Mouse (Mus musculus) CD4-positive, CD25-positive, alpha-beta regulatory T cell, adult 2 months (primary cell): ENCODE results near the gene Dpm2.
A peak's percentile ranks its signal among the peaks of the same experiment; 100 is the strongest.

Source experiments
- DNase-seq: peaks from one replicate; pipeline ENCODE4 v3.0.0-alpha.2; 2012; ENCODE audit warnings: low read depth, low spot score

Dpm2 gene

DNA sequence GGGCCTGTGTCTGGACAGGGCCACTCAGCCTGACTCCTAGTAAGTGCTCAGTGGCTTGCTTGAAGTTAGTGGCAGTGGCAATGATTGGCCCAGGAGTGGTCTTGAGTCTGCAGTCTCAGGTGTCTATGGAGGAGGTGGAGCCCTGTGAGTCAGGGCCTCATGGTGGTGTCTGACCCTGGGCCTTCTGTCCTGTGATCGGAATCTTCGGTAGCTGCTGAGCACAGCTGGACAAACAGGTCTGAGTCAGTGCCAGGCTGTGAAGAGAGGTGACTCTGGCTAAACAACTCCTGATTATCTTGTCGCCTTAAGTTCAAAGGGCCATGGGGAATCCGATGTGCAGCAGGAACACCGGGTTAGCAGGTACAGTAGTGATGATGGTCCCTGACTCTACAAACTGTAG lies 23.3 kb upstream of the Dpm2 start:
- DNase-seq = no peak

DNA sequence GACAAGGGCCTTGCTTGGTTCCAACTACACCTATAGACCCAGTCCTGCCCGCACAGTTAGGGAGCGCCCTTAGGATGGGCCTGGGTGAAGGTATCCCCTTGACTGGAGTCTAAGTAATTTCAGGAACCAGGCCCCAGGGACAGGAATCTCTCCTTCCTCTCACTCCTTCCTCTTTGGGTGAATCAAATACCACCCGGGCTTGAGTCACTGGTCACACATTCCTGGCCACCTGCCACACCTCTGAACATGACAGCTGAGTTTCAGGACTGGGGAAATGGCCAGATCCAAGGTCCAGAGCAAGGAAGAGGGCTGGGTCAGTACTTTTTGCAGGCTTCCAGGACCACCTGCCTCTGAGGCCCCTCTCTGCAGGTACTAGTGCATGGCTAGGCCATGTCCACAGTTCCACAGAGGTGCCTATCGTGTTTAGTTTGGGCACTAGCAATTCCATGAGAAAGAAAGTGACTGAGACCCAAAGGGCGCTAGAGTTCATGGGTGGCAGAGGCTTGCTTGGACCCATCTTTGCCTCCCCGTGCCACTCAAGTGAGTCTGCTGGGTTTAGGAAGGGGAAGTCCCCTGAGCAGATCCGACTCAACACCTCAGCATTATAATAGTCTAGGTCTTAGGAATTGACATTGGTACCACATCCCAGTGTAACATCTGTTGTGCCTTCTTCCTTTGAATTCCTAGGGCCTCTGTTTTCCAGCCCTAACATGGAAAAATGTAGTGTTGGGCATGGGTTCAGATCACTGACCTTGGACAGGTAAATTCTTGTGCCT lies 22.5 kb upstream of the Dpm2 start:
- DNase-seq = peak; percentile 37

DNA sequence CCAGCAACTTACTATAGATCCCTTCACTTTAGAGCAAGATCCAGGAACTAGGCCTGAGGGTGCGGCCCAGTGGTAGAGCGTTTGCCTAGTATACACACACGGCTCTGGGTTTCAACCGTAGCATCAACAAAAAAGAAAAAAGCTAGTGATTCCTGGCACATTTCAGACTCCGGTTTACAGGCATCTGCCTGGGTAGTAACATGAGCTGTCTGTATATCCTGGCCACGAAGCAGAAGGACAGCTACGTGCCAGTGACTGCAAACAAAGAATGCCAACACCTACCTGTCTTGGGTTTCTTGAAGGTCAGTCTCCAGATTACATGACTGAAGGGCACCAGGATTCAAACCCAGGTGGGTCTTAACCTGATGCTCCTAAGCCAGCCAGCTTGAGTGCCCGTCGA lies 21.5 kb upstream of the Dpm2 start:
- DNase-seq = no peak

DNA sequence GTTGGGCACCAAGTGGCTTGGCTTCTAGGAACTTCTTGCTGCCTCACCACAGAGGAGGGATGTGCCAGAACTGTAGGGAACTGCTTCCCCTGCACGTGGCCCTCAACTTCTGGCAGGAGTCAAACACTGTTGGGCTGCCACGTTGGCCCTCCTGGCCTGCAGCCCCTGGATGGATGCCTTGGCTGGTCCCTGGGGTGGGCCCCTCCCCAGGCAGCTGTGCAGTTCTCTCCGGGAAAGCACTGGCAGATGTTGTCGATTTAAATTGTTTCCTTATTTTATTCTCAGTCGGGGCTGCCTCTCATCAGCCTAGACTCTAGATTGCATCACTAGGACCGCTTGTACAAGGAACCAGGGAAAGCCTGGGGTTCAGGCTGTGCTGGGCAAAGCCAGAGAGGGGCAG lies 20.9 kb upstream of the Dpm2 start:
- no peak for DNase-seq

DNA sequence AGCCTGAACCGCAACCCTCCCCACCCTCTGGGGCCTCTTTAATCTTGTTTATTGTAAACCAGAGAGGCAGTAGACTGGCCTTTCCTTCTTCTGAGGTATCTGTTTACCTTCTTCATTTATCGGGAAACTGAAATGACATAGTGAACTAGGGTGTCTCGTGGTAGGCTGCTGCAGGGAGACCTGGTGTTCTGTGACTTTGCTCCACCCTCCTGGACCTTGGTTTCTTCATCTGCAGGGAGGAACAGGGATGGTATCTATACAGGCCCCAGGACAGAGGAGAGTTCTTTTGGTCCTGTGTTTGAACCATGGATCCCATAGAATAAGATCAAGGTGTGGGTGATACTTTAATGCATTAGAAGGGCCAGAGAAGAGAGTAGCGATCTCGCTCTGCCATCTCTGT lies 19.4 kb upstream of the Dpm2 start:
- DNase-seq = no peak

DNA sequence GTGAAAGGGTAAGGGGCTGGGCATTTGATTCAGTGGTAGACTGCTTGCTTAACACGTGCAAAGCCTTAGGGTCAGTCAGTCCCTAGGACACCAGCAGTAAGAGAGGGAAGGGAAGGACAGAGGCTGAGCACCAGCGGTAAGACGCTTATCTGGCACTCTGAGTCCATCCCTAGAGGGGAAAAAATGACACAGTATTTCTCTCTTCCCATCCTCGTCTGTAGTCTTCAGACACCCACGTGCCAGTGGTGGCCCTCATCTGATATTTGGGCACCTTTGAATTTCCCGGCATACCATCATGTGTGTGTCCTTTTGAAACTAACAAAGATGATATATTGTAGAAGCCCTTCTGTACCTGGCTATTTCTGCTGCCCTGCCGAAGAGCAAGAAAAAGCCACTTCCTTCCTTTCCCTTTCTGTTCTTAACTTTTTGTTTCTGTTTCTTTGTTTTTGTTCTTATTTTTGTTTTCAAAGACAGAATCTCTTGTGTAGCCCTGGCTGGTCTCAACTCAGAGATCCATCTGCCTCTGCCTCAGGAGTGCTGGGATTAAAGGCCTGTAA lies 17.0 kb upstream of the Dpm2 start:
- peak; percentile 68 for DNase-seq

DNA sequence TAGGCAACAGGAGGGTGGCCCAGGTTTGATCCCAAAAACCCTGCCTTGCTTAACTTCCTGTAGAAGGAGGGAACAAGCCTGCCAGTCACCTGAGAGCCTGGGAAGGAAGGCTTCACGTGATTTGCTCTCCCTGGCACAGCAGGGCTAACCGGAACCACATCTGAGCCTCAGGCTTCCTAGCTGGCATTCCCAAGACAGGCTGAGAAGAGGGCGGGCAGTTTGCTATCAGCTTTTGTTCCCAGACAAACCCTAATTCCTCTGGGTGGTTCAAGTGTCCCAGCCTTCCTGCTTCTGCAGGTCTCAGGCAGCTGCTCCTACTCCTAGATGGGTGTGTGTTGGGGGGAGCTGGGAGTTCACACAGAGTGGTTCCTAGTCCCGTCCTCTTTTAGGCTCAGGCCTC lies 15.2 kb upstream of the Dpm2 start:
- DNase-seq = no peak

DNA sequence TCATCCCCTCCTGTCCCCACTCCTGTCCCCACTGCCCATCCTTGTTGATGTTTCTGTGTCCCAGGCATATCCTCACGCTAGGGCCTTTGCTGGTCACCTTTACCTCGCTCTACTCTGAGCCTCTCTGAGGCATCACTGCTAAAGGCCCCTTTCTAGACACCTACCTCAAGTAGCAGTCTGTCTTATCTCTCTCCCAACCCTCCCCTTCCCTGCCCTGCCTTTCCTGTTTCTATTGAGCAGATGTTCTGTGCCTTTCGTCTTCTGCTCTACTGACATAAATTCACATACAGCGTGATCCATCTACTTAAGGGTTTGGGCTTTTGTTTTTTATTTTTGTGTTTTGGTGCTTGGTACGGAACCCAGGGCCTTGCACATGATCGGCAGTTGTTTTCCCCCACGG lies 14.6 kb upstream of the Dpm2 start:
- peak; percentile 41 for DNase-seq

DNA sequence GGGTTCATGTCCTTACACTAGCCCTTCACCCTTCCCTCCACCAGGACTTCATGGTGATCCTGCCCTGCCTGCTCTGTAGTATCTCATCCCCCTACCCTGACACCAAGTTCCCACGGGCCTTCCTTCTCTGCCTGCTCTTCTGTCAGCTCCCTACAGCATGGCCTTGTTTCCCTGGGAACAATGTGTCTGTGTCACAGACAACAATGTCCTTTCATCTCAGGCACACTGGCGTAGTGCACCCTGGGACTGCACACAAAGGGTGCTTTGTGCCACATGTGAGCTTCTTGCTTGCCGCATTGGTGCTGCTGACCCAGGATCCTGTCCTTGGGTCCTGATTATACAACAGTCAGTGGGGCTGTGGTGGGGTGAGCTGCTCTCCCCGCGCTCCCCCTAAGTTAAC lies 11.1 kb upstream of the Dpm2 start:
- no peak for DNase-seq

DNA sequence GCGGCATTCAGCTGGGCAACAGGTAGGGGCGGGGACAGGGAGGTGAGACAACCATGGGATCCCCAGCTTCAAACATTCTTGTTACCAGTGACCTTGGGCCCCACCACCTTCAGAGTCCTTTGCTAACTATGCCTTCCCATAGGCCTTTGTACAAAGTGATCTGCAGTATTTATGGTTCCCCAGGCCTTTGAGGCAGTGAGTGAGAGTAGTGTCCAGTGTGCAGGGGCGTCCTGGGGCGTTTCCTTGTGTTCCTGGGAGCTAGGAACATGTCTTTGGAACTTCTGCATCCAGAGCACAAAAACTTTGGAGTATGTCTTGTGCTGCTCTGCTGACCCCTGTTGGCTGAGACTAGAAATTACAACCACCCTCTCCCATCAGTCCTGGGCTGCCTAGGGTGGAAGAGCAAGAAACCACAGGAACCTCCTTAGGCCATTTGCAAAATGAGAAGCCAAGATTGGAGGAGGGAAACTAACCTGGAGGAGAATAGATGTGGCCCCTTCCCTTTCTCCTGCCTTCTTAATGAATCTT lies 4.1 kb upstream of the Dpm2 start:
- DNase-seq = peak; percentile 86

DNA sequence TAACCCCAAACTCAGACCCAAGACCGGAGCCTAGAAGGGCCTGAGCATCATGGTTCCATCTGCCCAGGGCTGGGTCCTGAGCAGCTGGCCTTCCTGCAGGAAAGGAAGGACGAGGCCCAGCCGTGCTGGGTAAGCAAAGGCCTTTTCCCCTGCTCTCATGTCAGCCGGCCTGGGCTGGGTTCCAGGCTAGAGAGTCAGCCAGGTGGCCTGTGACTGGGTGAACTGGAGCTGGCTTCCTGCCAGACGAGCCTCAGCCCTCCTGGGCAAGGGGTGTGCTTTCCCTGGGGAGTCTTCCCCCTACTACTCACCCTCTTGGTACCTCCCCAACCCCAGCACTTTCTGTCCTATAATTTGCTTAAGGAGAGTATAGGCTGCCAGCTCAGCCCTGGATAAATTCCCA lies 2.5 kb upstream of the Dpm2 start:
- DNase-seq = no peak

DNA sequence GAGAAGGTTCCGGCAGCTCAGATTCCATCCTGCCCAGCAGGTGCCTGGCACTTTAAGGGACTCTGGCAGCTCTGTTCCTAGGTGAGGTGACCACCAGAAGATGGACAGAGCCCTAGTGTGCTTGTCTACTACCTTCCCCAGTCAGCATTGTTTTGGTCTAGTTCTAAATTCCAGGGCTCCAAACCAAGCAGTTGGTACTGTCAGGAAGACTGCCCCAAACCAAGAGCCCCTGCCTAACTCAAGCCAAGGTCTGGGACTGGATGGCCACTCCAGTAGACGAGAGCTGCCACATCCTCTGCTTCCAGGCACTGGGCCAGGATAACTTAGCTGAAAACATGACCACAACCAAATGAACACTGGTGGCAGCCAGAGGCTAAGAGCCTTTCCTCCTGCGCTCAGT lies 1.7 kb upstream of the Dpm2 start:
- no peak for DNase-seq

DNA sequence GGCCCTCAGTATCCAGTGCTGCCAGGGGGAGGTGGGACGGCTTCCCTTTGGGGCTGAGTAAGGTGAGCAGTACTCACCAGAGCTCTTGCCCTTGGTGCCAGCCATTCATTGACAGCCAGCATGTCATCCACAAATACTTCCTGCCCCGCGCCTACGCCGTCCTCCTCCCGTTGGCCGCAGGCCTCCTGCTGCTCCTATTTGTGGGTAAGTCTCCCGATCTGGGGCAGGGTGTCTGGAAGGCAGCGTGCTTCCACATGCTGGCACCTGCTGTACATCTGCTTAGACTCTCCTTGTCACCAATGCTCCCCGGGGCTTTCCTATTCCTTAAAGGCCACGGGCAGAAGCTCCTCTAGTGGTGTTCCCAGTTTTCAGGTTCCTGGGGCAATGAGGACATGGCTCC lies 1.5 kb downstream of the Dpm2 start:
- DNase-seq = no peak

DNA sequence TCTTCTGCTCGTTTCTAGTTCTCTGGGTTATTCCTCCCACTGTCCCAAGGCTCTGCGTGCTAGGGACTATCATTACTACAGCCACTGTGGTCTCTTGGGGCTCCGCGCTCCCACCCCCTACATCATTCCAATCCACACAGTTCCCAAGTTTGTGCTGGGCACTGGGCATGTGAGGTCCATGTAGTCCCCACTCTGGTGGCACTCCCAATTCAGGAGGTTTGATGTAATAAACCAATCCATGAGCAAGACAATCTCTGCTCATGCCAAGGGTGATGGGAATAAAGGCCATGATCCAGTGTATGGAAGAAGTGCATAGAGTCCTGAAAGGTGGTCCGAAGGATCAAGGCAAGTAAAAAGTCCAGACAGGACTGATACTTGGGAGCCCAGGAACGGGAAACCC lies 3.8 kb downstream of the Dpm2 start, which contains the start of gene Pip5kl1:
Gene Pip5kl1 (plus strand): TSS at position 301 of the 400 bp plus-strand sequence.
- no peak for DNase-seq

DNA sequence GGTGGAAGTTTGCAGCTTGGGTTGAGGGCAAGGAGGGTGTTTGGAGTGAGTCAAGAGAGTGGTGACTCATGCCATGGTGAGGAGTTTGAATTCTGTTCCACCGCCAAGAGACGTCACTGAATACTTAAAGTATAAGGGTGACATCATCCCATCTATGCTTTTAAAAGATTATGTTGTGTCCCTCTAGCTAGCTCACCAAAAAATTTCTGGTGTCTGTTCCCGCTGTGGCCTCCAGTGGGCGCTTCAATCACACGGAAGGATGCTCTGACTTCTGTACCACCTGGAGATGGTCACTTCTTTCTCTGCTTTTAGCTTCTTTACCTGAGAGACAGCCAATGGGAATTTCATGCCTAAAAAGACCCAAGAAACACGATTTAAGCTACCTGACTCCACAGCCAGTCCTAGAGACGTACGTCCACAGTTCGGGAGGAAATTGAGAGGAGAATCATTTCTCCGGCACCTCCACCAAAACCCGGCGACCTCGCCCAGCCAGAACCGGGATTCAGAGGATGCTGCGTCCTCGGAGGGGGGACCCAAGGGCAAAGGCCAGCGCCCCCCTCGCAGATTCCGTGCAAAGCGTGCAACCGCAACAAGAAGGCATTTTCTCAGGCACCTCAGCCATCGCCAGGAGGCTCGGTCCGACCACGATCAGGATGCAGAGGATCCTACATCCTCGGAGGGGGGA lies 4.4 kb downstream of the Dpm2 start:
- DNase-seq = peak; percentile 81

DNA sequence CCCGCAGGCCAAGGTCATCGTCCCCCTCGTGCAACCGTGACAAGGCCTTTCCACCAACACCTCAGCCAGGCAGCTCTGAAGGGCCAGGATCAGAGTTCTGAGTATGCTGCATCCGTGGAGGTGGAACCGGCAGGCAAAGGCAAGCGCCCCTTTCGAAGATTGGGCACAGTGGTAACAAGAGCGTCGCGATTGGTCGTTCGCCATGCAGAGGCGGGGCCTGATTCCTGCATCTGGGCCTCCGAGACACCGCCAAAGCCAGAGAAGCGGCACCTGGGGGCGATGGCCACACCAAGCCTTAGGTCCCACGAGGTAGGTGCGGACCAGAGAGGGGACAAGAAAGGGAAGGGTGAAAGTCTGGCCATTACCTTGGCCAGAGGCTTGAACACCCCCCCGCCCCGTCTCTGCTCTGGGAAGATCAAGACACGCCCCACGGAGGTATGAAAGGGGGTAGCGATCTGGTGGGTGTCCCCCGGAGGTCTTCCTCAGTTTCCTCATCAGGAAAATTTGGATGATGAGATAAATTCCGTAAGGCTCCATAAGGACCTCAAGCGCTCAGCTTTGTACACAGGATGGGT lies 5.0 kb downstream of the Dpm2 start, which contains the start of gene 9430097D07Rik:
Gene 9430097D07Rik (minus strand): TSS at position 99 of the 575 bp plus-strand sequence.
- DNase-seq = peak; percentile 81

DNA sequence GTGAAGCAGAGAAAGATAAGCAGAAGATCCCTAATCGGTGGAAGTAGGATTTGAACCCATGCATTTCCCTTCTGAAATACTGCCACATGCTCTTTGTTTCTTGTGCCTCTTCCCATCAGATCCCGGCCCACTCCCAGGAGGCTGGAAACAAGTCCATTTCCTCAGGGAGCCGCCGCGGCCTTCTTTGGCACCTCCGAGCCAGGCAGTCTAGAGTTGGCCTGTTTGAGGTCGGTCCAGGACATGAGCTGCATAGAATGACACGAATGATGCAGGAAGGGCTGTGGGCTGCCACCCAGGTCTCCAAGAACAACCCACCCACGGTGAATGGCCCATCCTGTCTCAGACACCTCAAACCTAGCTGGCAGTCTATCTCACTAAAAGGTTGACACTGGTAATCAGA lies 5.9 kb downstream of the Dpm2 start:
- no peak for DNase-seq

DNA sequence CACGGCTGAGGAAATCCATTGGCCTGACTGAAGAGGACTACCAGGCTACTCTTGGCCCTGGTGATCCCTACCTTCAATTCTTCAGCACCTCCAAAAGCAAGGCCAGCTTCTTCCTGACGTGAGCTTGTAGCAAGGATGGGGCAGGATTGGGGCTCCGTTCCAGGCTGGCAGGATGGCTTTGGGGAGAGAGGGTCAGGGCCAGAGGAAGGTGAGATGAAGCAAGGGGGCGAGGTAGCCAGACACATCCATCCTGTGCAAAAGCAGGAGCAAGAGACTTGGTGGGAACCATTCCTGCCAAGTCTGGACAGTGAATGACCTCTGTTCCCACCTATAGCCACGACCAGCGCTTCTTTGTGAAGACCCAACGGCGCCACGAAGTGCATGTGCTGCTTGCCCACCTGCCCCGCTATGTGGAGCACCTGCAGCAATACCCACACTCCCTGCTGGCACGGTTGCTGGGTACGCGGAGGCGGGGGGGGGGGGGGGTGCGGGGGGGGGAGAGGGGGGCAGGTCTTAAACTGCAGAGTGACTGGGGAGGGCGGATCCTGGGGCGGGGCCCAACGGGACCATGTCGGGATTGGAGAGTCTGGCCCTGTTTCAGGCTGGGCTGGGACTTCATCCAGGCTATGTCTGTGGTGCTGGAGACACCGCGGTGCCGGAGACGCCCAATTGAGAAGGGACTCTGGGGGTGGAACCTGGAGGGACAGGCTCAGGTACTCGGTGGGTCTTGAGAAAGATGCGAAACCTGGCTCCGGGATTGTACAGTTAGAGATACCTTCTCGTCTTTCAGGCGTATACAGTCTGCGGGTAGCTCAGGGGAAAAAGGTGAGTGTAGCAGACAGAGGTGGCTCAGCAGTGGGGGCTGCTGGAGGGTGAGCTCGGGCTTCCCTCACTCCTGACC lies 7.7 kb downstream of the Dpm2 start:
- no peak for DNase-seq

DNA sequence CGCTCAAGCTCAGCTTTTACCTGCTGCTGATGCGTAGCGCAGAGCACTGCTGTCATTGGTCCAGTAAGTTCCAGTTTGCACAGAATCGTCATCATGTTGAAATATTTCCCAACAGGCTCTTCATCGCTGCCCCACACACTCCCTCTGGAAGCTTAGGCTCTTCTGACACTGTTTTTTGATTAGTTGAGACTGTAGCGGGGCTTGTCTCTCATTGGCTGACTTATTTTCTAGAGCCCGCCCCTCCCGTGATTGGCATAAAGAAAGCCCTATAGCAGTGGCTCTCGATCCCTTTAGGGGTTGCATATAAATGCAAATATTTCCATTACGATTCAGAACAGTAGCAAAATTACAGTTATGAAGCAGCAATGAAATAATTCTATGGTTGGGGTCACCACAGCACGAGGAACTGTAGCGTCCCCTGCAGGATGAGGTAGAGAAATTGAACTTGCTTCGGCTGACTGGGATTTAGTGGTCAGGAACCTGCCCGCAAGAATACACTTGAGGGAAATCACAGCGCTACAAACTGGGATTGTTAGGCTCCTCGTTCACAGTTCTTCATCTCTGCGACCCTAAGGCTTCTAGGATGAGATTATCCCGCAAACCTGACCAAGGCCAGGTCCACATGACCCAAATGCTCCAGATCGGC lies 10.9 kb downstream of the Dpm2 start:
- DNase-seq = no peak
